Mouse (Mus musculus): Measurements from ENCODE around the gene Srsf3. TPM values are rescaled to one million over a fixed set of nuclear protein-coding genes. Genes with fewer than 3 reads are reported as not detected.

Gene Srsf3
- polyA plus RNA-seq, 1 experiment from 2014 or later: 784 TPM

DNA sequence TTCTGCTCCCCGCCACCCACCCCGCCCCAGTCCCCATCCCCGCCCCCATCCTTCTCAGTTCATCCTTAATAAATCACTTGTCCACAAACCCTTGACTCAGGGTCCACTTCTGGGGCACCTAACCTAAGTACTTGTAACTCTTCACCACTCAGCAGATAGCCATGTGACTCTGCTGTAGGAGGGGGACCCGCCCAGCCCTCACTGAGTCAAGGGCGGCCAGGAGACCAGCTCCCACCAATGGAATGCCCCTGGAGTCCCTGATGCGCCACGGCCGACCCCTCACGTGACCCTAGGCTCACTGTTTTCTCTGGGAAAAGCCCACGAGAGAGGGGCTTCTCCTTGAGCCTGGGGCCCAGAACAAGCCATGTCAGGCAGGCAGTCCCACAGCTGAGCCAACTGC, 36.6 kb downstream of the Srsf3 start:
- Histone ChIP-seq H3K9ac (ENCODE audit: low read length) (no peak overlapping the region), H3K9me3 (ENCODE audit: control insufficient read depth, low read length) (no peaks in the 10 kb centered on the region), H3K27me3 (ENCODE audit: control insufficient read depth, insufficient read depth, low read length) (no peaks in the 10 kb centered on the region), H3K4me1 (ENCODE audit: control insufficient read depth, insufficient read depth, low read length) (0 out of 2 replicates have a peak, but pooled peaks cover 4% of the 10 kb centered on the region), H3K36me3 (ENCODE audit: control insufficient read depth, insufficient read depth, low read length) (no peaks in the 10 kb centered on the region), H3K4me2 (ENCODE audit: low read depth) (no peak overlapping the region), H3K27ac (ENCODE audit: low read depth, low read length) (no peak overlapping the region), H3K4me3 (ENCODE audit: low read depth, low read length) (no peak overlapping the region)
- DNase-seq (ENCODE audit: low spot score): no peak
- no peak for ATAC-seq (ENCODE audit: insufficient read depth, low FRiP score, low TSS enrichment)
- 72% methylated on average over 10 of the region's 10 CpGs for WGBS

DNA sequence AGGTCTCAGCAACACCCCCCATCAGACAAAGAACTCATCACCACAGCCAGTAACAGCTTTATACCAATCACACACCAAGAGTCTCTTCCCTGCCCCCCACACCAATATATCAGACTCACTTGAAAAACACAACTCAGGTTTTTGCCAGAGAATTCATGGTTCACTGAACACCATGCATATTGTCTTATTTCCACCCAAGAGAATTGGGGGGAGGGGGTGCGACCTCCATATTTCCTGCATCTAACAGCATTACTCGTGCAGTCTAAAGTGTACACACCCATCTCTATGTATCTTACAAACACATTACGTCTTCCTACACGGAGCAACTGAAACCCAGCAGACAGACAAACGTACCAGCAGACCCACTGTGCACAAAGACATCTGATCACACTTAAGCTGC, 39.4 kb downstream of the Srsf3 start:
- no peak overlapping the region for H3K4me3 ChIP-seq (ENCODE audit: low read depth, low read length)
- H3K9me3 ChIP-seq (ENCODE audit: control insufficient read depth, low read length): no peaks in the 10 kb centered on the region
- no peaks in the 10 kb centered on the region for H3K36me3 ChIP-seq (ENCODE audit: control insufficient read depth, insufficient read depth, low read length)
- H3K9ac ChIP-seq (ENCODE audit: low read length): no peak overlapping the region
- DNase-seq (ENCODE audit: low spot score) (no peak), ATAC-seq (ENCODE audit: insufficient read depth, low FRiP score, low TSS enrichment) (no peak)
- H3K27me3 ChIP-seq (ENCODE audit: control insufficient read depth, insufficient read depth, low read length): no peaks in the 10 kb centered on the region
- H3K4me1 ChIP-seq (ENCODE audit: control insufficient read depth, insufficient read depth, low read length): 0 out of 2 replicates have a peak, but pooled peaks cover 4% of the 10 kb centered on the region
- H3K27ac ChIP-seq (ENCODE audit: low read depth, low read length): no peak overlapping the region
- 73% methylated on average over 5 of the region's 5 CpGs for WGBS
- H3K4me2 ChIP-seq (ENCODE audit: low read depth): no peak overlapping the region

DNA sequence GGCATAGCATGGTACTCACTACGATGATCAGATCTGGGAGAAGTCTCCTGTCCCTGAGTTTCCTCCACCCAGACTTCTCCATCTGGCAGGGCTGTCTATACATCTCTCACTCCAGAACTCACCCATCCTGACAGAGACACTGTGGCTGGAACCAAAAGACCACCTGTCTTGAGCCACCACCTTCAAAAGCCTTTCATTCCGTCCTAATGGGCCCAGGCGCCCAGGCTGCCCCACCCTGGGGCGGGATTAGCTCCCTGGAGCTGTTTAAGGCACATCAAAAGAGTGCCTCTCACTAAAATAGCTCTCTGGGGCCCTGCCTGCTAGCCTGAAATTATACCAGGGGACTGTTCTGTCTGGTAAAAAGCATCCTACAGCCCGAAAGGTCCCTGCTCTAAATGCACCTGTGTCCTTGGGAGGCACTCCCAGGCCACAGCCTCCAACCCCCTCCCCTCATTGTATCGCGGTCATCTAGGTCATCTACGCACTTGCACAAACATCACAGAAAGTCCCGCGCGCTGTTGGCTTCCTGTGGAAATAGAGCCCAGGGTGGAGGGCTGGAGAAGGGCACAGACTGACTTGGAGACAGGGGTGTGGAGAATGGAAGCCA, 40.4 kb downstream of the Srsf3 start:
- 18% methylated on average over 11 of the region's 11 CpGs for WGBS
- Histone ChIP-seq H3K4me3 (ENCODE audit: low read depth, low read length) (no peak overlapping the region), H3K36me3 (ENCODE audit: control insufficient read depth, insufficient read depth, low read length) (no peaks in the 10 kb centered on the region), H3K27ac (ENCODE audit: low read depth, low read length) (no peak overlapping the region), H3K9ac (ENCODE audit: low read length) (no peak overlapping the region), H3K27me3 (ENCODE audit: control insufficient read depth, insufficient read depth, low read length) (no peaks in the 10 kb centered on the region), H3K9me3 (ENCODE audit: control insufficient read depth, low read length) (no peaks in the 10 kb centered on the region), H3K4me1 (ENCODE audit: control insufficient read depth, insufficient read depth, low read length) (0 out of 2 replicates have a peak, but pooled peaks cover 4% of the 10 kb centered on the region), H3K4me2 (ENCODE audit: low read depth) (no peak overlapping the region)
- DNase-seq (ENCODE audit: low spot score): no peak
- no peak for ATAC-seq (ENCODE audit: insufficient read depth, low FRiP score, low TSS enrichment)

DNA sequence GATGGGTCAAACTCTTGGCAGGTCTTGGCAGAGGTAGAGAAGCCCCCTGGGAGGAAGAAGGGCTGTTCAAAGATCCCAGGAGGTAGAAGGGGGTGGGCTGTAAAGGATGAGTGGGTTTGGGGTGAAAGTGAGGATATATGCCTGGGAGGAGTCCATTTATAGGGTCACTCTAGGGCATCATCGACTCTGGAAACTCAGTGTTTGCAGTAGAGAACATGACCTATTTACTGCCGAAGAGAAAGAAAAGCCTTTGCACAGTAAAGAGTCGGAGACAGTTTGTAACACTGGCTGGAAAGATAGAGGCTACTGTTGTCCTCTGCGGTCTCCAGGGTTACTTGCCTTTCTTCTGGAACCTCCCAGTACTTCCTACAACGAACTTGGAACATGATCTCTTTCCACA, 40.9 kb downstream of the Srsf3 start:
- ATAC-seq (ENCODE audit: insufficient read depth, low FRiP score, low TSS enrichment) (no peak), DNase-seq (ENCODE audit: low spot score) (no peak)
- Histone ChIP-seq H3K27ac (ENCODE audit: low read depth, low read length) (no peak overlapping the region), H3K9me3 (ENCODE audit: control insufficient read depth, low read length) (no peaks in the 10 kb centered on the region), H3K4me3 (ENCODE audit: low read depth, low read length) (no peak overlapping the region), H3K36me3 (ENCODE audit: control insufficient read depth, insufficient read depth, low read length) (no peaks in the 10 kb centered on the region), H3K4me1 (ENCODE audit: control insufficient read depth, insufficient read depth, low read length) (0 out of 2 replicates have a peak, but pooled peaks cover 4% of the 10 kb centered on the region), H3K4me2 (ENCODE audit: low read depth) (no peak overlapping the region), H3K9ac (ENCODE audit: low read length) (no peak overlapping the region), H3K27me3 (ENCODE audit: control insufficient read depth, insufficient read depth, low read length) (no peaks in the 10 kb centered on the region)
- 53% methylated on average over 5 of the region's 5 CpGs for WGBS

DNA sequence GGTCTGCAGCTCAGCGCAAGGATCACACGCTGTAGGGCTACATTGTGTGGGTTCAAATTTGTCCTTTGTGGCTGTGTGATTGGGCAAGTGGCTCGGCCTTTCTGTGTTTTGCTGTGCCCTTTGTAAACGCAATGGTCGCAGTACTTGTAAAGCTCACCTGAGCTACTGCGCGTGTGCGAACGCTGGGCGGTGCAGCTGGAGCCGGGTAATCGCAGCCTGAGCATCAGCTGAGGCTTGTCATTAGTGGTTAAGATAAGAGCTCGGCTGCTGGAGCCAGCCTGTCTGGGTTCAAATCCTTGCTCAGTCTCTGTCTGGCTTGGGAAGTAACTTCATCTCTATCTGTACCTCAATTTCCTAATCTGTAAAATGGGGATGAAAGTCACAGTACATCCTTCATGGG, 41.7 kb downstream of the Srsf3 start:
- Histone ChIP-seq H3K9ac (ENCODE audit: low read length) (no peak overlapping the region), H3K4me1 (ENCODE audit: control insufficient read depth, insufficient read depth, low read length) (peaks cover 4% of the 10 kb centered on the region; the same call in 1 of the 2 replicates), H3K27me3 (ENCODE audit: control insufficient read depth, insufficient read depth, low read length) (no peaks in the 10 kb centered on the region), H3K9me3 (ENCODE audit: control insufficient read depth, low read length) (no peaks in the 10 kb centered on the region), H3K27ac (ENCODE audit: low read depth, low read length) (no peak overlapping the region), H3K4me3 (ENCODE audit: low read depth, low read length) (no peak overlapping the region), H3K36me3 (ENCODE audit: control insufficient read depth, insufficient read depth, low read length) (no peaks in the 10 kb centered on the region), H3K4me2 (ENCODE audit: low read depth) (no peak overlapping the region)
- DNase-seq (ENCODE audit: low spot score): no peak
- WGBS: 86% methylated on average over 13 of the region's 13 CpGs
- ATAC-seq (ENCODE audit: insufficient read depth, low FRiP score, low TSS enrichment): no peak

DNA sequence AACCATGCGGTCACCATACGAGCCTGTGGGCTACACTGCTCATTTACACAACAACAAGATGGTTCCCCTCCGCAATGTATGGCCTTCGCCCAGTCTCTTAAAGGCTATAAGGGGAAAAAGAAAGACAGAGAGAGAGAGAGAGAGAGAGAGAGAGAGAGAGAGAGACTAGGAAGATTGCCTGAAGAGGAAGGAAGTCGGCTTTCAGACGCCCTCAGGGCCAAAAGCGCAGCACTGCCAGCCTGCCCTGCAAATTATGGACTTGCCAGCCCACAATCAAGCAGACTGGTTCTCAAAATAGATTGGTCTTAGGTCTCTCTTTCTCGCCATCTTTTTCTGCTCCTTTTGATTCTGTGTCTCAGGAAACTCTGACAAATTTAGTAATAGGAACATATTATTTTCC, 43.8 kb downstream of the Srsf3 start:
- Histone ChIP-seq H3K9me3 (ENCODE audit: control insufficient read depth, low read length) (no peaks in the 10 kb centered on the region), H3K27me3 (ENCODE audit: control insufficient read depth, insufficient read depth, low read length) (peaks cover 4% of the 10 kb centered on the region; the same call in 1 of the 2 replicates), H3K36me3 (ENCODE audit: control insufficient read depth, insufficient read depth, low read length) (no peaks in the 10 kb centered on the region), H3K4me3 (ENCODE audit: low read depth, low read length) (no peak overlapping the region), H3K9ac (ENCODE audit: low read length) (no peak overlapping the region), H3K4me1 (ENCODE audit: control insufficient read depth, insufficient read depth, low read length) (peaks cover 8% of the 10 kb centered on the region; the same call in 1 of the 2 replicates), H3K27ac (ENCODE audit: low read depth, low read length) (no peak overlapping the region), H3K4me2 (ENCODE audit: low read depth) (no peak overlapping the region)
- no peak for ATAC-seq (ENCODE audit: insufficient read depth, low FRiP score, low TSS enrichment)
- no peak for DNase-seq (ENCODE audit: low spot score)
- 89% methylated on average over 8 of the region's 8 CpGs for WGBS

DNA sequence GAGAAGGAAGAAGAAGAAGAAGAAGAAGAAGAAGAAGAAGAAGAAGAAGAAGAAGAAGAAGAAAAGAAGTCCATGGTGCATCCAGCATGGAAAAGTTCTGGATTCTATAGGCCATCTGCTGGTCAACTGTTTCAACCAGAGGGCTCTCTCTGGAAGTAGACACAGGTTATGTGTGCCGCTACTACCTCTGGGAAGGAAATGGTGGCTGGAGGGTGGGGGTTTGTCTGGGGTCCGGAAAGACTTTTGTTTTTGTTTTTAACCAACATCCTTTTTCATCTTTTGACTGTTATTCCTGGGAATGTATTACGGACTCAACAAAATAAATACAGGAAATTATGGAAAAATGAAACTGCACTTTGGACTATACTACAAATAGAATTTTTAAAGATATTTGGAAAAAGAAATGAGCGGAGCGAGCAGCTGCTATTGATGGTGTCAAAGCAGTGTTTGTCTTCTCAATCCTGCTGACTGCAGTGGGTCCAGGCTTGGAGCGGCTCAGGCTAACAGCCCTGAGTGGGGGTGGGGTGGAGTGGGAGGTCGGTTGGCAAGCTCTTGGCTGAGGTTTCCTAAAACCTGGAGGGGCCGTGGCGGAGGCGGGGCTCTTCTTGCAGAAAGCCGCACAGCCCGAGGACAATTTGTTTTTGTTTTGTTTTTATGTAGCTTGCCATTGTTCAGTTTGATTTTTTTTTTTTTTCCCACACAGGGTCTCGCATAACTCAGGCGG, 45.5 kb downstream of the Srsf3 start:
- ATAC-seq (ENCODE audit: insufficient read depth, low FRiP score, low TSS enrichment) (no peak), DNase-seq (ENCODE audit: low spot score) (peak; percentile 53)
- Histone ChIP-seq H3K4me2 (ENCODE audit: low read depth) (peak overlapping the region; percentile 23), H3K4me1 (ENCODE audit: control insufficient read depth, insufficient read depth, low read length) (peaks cover 9% of the 10 kb centered on the region; the same call in 1 of the 2 replicates), H3K9me3 (ENCODE audit: control insufficient read depth, low read length) (no peaks in the 10 kb centered on the region), H3K27me3 (ENCODE audit: control insufficient read depth, insufficient read depth, low read length) (peaks cover 11% of the 10 kb centered on the region), H3K4me3 (ENCODE audit: low read depth, low read length) (no peak overlapping the region), H3K9ac (ENCODE audit: low read length) (no peak overlapping the region), H3K36me3 (ENCODE audit: control insufficient read depth, insufficient read depth, low read length) (no peaks in the 10 kb centered on the region), H3K27ac (ENCODE audit: low read depth, low read length) (no peak overlapping the region)
- WGBS: 24% methylated on average over 14 of the region's 14 CpGs

DNA sequence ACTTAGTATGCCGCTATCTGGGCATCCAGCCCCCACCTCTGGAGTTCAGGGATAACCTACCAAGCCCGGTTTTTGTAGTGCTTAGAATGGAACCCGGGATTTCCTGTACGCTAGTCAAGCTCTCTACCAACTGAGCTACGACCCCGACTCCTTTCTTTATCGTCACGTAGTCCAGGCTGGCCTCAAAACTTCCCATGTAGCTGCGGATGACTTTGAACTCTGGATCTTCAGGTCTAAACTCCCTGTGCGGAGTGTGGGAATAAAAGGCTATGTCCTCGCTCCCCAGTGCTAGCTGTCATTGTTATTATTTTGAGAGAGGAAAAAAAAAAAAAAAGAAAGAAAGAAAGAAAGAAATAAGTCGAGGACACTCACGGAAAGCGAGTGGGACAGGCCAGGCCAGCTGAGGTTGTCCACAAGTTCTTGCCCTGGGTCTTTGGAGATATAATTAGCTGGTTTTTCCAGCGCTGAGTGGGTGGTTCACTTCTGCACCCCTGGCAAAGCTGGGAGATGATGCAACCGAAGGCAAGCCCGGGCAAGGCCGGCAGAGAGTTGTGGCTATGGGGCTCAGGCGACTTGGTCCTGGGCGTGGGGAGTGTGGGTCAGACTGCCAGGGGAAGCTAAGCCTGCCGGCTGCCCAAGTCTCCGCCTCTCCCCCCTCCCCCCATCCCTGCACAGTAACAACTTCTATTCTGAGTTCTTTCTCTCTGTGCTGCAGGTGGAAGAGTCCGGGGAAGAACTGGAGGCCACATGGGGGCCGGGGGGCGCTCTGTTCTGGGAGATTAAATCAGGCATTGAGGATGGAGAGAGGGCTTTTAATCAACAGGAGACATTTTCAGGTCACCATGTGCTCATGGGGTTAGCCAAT, 46.3 kb downstream of the Srsf3 start:
- ATAC-seq (ENCODE audit: insufficient read depth, low FRiP score, low TSS enrichment) (no peak), DNase-seq (ENCODE audit: low spot score) (no peak)
- no peak overlapping the region for H3K4me3 ChIP-seq (ENCODE audit: low read depth, low read length)
- no peaks in the 10 kb centered on the region for H3K9me3 ChIP-seq (ENCODE audit: control insufficient read depth, low read length)
- H3K27me3 ChIP-seq (ENCODE audit: control insufficient read depth, insufficient read depth, low read length): peaks cover 11% of the 10 kb centered on the region
- H3K9ac ChIP-seq (ENCODE audit: low read length): no peak overlapping the region
- H3K27ac ChIP-seq (ENCODE audit: low read depth, low read length): no peak overlapping the region
- WGBS: 5% methylated on average over 25 of the region's 25 CpGs
- peak overlapping the region; percentile 23 for H3K4me2 ChIP-seq (ENCODE audit: low read depth)
- peaks cover 8% of the 10 kb centered on the region; the same call in 1 of the 2 replicates for H3K4me1 ChIP-seq (ENCODE audit: control insufficient read depth, insufficient read depth, low read length)
- H3K36me3 ChIP-seq (ENCODE audit: control insufficient read depth, insufficient read depth, low read length): no peaks in the 10 kb centered on the region

All from neural tube, embryonic 11.5 days (tissue).